Mouse (Mus musculus) kidney, adult 2 months (tissue): ENCODE measurements around the gene Vmn2r9. TPM values are rescaled to one million over a fixed set of nuclear protein-coding genes. Genes with fewer than 3 reads are reported as not detected.
A peak's percentile ranks its signal among the peaks of the same experiment; 100 is the strongest.
"Not testable (repeated sequence)": the region's sequence is repeated elsewhere in the genome, so short reads cannot be mapped to it uniquely, and the experiment has no call there.

Source experiments
- DNase-seq: peaks from one replicate; pipeline ENCODE4 v3.0.0; 2021
- H3K27ac ChIP-seq: fragments of 200-500 bp; 2 replicates; pipeline ENCODE4 v1.5.1; 2012; ENCODE audit warnings: low read depth, low read length, control low read depth, inconsistent platforms; ENCODE audit not compliant: insufficient read depth
- H3K27me3 ChIP-seq: fragments of 200-500 bp; replicated peaks from 2 replicates; pipeline ENCODE4 v1.6.1; 2012; ENCODE audit warnings: mild to moderate bottlenecking, moderate library complexity, low read length, inconsistent platforms; ENCODE audit not compliant: control insufficient read depth, insufficient read depth
- H3K36me3 ChIP-seq: fragments of 200-500 bp; 2 replicates; pipeline ENCODE4 v1.6.1; 2012; ENCODE audit warnings: mild to moderate bottlenecking, moderate library complexity, low read length, inconsistent platforms; ENCODE audit not compliant: control insufficient read depth, insufficient read depth
- H3K4me1 ChIP-seq: fragments of 200-500 bp; 2 replicates; pipeline ENCODE4 v1.6.1; 2011; ENCODE audit warnings: low read length; ENCODE audit not compliant: control insufficient read depth, insufficient read depth
- H3K4me3 ChIP-seq: fragments of 200-500 bp; 2 replicates; pipeline ENCODE4 v1.5.1; 2011; ENCODE audit warnings: mild to moderate bottlenecking, low read depth, low read length, control low read depth; ENCODE audit not compliant: insufficient read depth
- CTCF ChIP-seq: fragments of 200-500 bp; conservative IDR thresholded peaks from 2 replicates; pipeline ENCODE4 v1.5.1; 2011; ENCODE audit warnings: low read depth, mild to moderate bottlenecking, control low read depth, low read length, moderate library complexity, mixed read lengths; ENCODE audit not compliant: insufficient read depth, insufficient read length
- POLR2A ChIP-seq: fragments of 200-500 bp; IDR thresholded peaks from one replicate; pipeline ENCODE4 v1.6.1; 2011; ENCODE audit warnings: low read depth, low read length, control low read depth
- WGBS: fragments of 180-500 bp; shearing (Covaris S2); methylation state at CpG from one replicate; pipeline ENCODE4 v1.1.7; 2018; 5-methylcytosine and 5-hydroxymethylcytosine counted together
- polyA plus RNA-seq: library from polyadenylated mRNA; depleted of rRNA; stranded (reverse); fragments of >200 nt; gene quantifications from 2 replicates; pipeline ENCODE4 v1.2.3, GENCODE M21; 2012; rRNA removed

The Vmn2r9 gene
- polyA plus RNA-seq, result not detected in 2 replicates

DNA sequence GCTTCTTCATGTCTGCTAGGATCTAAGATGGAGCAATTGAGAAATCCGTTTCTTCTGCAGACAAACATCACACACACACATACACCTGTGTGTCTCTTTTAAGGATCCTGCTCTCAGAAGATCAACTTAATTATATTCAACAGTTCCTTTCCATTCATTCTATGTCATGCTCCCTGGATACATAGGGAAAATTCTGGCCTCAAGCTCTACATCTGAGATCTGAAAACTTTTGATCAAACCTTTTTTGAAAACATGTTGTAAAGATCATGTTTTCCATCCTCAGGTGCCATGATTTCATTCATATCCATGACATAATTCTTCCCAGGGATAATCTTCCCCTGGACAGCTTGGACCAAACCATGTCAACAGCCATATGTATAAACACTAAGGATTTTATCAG is at the start of gene Vmn2r9:
Gene Vmn2r9 (minus strand): TSS at position 101 of the 400 bp plus-strand sequence.
- H3K4me3 ChIP-seq, H3K4me1 ChIP-seq, DNase-seq, H3K27me3 ChIP-seq, H3K27ac ChIP-seq, H3K36me3 ChIP-seq: not testable (repeated sequence)
- 80% methylated on average over 1 of the region's 1 CpGs for WGBS

DNA sequence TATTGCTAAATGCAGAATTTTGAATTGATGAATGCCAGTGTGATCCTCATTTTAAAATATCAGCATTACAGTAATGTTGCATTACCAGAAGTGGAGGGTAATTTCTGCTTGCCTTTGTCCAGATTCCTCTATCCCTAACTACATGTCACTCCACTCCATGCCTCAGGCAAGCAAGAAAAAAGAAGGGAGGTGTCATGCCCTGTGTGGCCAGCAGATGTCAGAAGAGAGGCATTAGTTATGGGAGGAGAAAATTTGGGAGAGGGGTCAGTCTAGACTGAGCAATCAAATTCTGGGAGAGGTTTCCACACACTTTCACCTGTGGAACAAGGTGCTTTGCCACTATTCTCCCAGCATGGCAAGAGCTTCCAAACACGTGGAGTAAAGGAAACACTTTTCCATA is 14.3 kb upstream of the Vmn2r9 start:
- peak; percentile 49 for TF ChIP-seq CTCF
- not testable (repeated sequence) for H3K4me3 ChIP-seq, H3K27me3 ChIP-seq, DNase-seq, H3K36me3 ChIP-seq, H3K4me1 ChIP-seq, H3K27ac ChIP-seq
- 2% methylated on average over 1 of the region's 1 CpGs for WGBS

DNA sequence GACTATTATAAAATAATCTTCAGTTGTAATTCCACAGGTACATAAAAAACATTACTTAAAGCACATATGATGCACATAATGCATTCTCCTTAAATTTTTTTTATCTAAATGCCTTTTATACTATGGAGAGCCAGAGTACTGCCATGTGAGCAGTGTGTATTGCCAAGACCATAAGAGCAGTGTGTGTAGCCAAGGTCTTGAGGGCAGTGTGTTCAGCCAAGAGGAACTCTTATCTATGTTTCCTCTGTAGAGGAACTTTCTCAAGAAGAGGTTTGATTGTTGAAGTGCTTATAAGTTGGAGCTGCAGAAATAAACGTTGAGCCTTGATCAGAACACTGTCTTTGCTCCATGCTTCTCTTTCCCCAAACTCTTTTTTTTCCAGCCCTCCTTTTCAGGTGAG is 2.9 kb downstream of the Vmn2r9 start:
- 30% methylated on average over 1 of the region's 1 CpGs for WGBS

DNA sequence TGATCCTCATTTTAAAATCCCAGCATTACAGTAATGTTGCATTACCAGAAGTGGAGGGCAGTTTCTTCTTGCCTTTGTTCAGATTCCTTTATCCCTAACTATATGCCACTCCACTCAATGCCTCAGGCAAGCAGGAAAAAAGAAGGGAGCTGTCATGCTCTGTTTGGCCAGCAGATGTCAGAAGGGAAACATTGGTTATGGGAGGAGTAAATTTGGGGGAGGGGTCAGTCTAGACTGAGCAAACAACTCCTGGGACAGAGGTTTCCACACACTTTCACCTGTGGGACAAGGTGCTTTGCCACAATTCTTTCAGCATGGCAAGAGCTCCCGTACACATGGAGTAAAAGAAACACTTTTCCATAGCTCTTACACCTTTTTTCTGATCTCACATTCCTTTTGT is 16.2 kb downstream of the Vmn2r9 start:
- 60% methylated on average over 1 of the region's 1 CpGs for whole genome bisulfite sequencing
- H3K36me3 ChIP-seq, result no peaks in the 10 kb centered on the region
- TF ChIP-seq POLR2A (no peak), CTCF (peak; percentile 38; the same call in 1 of the 2 replicates)
- H3K4me3 ChIP-seq, result no peak overlapping the region
- no peak overlapping the region for H3K27ac ChIP-seq
- H3K4me1 ChIP-seq, result no peaks in the 10 kb centered on the region
- H3K27me3 ChIP-seq, result no peaks in the 10 kb centered on the region
- peak; percentile 14 for DNase-seq

More for the DNA sequence above, 2.9 kb downstream of the Vmn2r9 start:
- H3K4me1 ChIP-seq, result no peaks in the 10 kb centered on the region
- no peaks in the 10 kb centered on the region for H3K36me3 ChIP-seq
- TF ChIP-seq CTCF (no peak), POLR2A (no peak)
- H3K27ac ChIP-seq, result no peak overlapping the region
- no peaks in the 10 kb centered on the region for H3K27me3 ChIP-seq
- no peak for DNase-seq
- H3K4me3 ChIP-seq, result no peak overlapping the region

DNA sequence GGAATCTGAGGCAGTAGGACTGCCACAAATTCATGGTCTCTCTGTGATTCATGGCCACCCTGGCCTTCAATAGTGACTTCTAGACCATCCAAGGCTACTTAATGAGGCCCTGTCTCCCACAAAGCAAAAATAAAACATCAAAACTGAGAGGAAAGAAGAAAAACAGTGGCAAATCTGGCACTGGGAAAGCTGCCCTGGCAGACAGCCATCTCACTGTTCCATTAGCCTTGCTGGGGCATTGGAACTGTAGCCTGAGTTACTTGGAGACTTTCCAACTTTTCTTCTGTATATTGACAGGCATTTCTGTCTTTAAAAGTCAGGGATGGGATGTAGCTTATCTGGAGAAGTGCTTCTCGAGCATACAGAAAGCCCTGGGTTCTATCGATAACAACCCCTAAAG is 29.1 kb downstream of the Vmn2r9 start:
- H3K4me1 ChIP-seq, result no peaks in the 10 kb centered on the region
- no peaks in the 10 kb centered on the region for H3K36me3 ChIP-seq
- H3K27ac ChIP-seq, result no peak overlapping the region
- H3K4me3 ChIP-seq, result no peak overlapping the region
- TF ChIP-seq POLR2A (no peak), CTCF (no peak)
- peak; percentile 1 for DNase-seq
- no peaks in the 10 kb centered on the region for H3K27me3 ChIP-seq
- WGBS, result 85% methylated on average over 2 of the region's 2 CpGs

DNA sequence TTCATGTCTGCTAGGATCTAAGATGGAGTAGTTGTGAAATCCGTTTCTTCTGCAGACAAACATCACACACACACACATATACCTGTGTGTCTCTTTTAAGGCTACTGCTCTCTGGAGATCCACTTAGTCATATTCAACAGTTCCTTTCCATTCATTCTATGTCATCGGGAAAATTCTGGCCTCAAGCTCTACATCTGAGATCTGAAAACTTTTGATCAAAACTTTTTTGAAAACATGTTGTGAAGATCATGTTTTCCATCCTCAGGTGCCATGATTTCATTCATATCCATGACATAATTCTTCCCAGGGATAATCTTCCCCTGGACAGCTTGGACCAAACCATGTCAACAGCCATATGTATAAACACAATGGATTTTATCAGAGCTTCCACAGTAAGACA is 43.7 kb downstream of the Vmn2r9 start, which contains the start of gene Vmn2r8:
Gene Vmn2r8 (minus strand): TSS at position 101 of the 400 bp plus-strand sequence.
- not testable (repeated sequence) for H3K27ac ChIP-seq, H3K36me3 ChIP-seq, DNase-seq, H3K27me3 ChIP-seq, H3K4me1 ChIP-seq, H3K4me3 ChIP-seq
- 79% methylated on average over 2 of the region's 2 CpGs for WGBS

DNA sequence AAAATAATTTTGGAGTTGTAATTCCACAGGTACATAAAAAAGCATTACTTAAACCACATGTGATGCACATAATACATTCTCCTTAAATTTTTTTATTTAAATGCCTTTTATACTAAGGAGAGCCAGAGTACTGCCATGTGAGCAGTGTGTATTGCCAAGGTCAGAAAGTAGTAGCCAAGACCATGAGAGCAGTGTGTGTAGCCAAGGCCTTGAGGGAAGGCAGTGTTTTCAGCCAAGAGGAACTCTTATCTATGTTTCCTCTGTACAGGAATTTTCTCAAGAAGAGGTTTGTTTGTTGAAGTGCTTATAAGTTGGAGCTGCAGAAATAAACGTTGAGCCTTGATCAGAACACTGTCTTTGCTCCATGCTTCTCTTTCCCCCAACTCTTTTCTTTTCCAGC is 48.8 kb downstream of the Vmn2r9 start:
- Histone ChIP-seq H3K4me1 (no peaks in the 10 kb centered on the region), H3K4me3 (no peak overlapping the region), H3K36me3 (no peaks in the 10 kb centered on the region), H3K27me3 (no peaks in the 10 kb centered on the region), H3K27ac (no peak overlapping the region)
- no peak for DNase-seq
- TF ChIP-seq CTCF (no peak), POLR2A (no peak)
- WGBS, result 40% methylated on average over 1 of the region's 1 CpGs

DNA sequence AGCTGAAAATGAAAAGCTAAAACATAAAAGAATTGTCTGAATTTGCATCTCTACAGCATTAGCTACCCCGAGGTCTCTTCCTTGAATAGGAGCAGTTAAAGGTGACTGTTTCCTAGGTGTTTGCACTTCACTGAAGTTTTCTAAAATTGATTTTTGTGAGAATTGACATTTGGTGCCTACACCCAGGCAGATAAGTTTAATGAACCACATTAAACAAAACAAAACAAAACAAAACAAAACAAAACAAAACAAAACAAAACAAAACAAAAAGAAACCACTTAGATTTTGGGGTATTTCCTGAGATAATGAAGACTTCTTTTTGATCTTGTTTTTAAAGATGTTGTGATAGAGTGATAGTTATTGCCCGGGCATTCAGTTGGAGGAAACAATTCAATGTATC is 57.1 kb downstream of the Vmn2r9 start, which contains the start of gene Tmed11:
Gene Tmed11 (minus strand): TSS at position 101 of the 400 bp plus-strand sequence.
- 59% methylated on average over 2 of the region's 2 CpGs for WGBS
- not testable (repeated sequence) for H3K4me3 ChIP-seq, H3K27me3 ChIP-seq, DNase-seq, H3K36me3 ChIP-seq, H3K27ac ChIP-seq, H3K4me1 ChIP-seq
